Mouse (Mus musculus): ENCODE measurements around the gene Atg9b.
A peak's percentile ranks its signal among the peaks of the same experiment; 100 is the strongest.

Gene Atg9b

DNA sequence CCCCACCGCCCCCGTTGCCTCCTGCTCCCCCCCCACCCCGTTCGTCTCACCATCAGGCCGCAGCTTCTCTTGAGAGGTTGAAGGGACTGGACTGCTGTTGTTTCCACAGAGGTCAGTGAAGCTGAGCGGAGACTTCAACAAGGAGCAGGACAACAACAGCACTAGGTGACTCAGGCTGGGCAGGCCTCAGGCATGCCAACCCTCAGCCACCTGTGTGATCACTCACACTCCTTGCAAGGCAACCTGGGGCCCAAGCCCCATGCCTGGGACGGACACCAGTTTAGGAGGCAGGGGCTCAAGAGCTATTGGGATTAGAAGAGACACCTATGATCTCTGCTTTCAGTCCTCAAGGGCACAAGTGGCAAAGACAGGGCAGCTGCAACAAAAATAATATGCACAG, at the start of gene Atg9b:
Gene Atg9b (minus strand): TSS at position 280 of the 400 bp plus-strand sequence.
- no peak for DNase-seq (ENCODE audit: low read depth, low spot score)

DNA sequence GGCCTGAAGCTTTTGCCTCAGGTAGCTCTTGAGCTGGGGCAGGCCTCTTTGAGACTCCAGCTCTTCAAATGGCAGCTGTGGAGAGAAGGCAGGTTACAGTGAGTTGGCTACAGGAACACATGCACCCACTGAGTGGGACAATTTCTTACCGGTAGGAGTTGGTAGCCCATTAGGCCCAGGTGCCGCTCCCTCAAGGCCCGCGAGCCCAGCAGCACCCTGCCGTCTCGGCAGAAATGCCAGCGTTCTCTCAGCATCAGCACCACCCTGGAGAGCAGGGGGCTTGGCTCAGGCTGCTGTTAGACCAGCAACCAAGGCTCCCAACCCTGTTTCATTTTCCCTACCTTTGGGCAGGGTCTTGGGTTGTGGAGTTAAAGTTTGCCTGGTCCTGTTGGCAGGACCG, 49.2 kb upstream of the Atg9b start:
- no peak for DNase-seq (ENCODE audit: low read depth, low spot score)

DNA sequence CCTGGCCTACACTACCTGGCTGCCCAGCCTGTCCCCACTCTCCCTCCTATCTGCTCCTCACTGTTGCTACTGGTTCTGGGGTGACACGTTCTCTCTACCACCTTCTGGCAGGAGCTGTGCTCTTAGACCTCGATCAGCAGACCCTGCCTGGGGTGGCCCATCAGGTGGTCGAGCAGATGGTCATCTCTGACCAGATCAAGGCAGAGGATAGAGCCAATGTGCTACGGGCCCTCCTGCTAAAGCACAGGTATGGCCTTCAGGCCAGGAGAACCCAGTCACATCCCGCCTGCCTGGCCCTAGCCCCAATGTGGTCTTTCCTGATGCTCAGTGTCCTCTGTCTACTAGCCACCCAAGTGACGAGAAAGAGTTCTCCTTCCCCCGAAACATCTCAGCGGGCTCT, 42.0 kb upstream of the Atg9b start:
- DNase-seq (ENCODE audit: low read depth, low spot score): no peak

DNA sequence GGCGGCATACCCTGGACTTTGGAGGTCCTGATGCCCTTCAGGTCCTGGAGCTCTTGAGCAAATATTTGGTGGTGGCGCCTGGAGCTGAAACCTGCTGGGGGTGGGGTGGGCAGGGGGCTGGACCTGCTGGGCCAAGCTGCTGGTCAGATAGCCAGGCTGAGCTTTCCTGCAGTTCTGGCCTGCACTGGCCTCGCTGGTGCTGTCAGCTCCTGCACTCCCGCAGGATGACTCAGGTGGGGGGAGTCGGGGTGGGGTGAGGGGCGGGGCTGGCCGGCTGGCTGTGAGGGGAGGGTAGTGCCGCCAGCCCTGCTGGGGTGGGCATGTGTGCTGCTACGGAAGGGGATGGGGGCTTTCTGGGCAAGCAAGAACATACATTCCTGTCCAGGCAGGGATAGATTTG, 36.7 kb upstream of the Atg9b start:
- DNase-seq (ENCODE audit: low read depth, low spot score): no peak

DNA sequence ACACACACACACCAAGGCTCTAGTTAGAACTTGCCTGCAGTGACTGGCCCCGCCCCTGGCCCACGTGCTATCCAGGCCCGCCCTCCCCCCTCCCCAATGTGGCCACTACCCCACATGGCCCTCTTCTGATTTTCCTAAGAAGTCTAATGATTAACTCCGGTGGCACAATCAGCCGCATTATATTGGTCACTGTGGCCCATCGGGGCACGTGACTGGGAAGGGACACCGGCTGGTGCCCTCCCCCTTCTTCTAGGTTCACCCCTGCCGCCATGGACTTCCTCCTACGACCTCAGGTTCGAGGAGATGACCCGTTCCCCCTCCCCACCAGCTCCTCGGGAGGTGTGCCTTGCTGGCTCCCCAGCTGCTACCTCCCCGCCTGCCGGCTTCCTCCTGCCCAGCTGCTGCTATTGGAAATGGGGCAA, 36.0 kb upstream of the Atg9b start:
- DNase-seq (ENCODE audit: low read depth, low spot score): no peak

DNA sequence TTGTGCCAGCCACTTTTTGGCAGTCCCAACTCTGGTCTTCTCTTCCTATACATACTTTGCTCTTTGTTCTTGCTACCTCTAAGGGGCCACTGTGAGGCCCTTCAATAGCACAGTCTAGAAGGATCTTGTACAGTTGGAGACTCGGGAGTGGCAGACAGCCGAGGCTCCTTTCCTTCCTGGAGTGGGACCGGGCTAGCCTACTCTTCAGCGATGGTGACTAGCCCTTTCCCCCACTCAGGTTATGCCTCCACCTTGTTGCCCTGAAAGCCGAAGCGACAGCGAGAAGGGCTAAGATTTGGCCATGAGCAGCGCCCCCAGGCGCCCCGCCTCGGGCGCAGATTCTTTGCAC, 35.3 kb upstream of the Atg9b start:
- DNase-seq (ENCODE audit: low read depth, low spot score): no peak

DNA sequence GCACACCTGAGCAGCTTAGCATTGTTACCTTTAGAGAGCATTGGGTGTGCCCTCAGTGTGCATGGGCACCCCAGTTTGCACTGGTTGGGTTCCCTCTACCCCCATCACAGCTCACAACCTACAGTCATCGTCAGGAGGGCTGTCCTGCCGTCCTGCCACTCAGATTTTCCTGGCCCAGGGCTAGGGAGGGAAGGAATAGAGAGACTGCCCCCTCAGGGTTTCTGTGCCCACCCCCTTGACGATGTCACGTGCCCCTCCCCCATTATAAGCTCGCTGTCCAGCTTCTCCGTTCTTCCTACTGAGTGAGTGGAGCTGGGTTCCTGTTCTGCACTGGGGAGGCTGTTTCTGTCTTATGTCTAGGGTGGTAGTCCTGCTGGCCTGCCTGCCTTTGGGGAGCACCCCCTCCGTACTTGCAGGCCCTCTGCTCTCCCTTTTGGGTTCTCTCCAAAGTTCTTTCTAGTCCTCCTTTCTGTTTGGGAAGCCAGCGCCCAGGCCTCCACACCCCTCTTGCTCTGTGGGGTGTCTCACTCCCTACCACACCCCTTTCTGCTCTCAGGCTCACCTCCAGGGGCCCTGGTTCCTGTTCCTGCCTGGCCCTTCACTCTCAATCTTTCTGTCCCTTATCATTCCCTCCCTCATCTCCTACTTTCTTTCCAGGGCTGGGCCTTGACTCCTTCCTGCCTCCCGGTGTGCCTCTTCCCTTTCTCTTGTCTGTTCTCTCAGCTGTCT, 34.8 kb upstream of the Atg9b start:
- no peak for DNase-seq (ENCODE audit: low read depth, low spot score)

DNA sequence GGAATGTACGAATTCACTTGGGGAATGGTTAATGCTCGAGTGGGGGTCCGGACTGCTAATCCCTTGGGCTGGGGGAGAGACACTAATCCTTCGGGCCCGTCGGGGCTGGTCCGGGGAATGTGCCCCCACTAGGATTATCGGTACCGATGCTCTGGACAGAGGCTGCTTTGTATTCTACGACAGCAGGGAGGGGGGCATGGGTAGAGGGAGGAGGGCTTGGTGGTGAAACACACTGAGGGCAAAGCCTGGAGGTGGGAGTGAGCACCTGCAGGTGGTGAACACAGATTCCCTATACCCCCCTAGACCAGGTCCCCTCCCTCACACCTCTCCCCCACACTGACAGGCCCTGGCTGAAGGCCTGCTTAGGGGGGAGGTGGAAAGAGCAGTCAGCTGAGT, 34.1 kb upstream of the Atg9b start:
- DNase-seq (ENCODE audit: low read depth, low spot score): no peak

DNA sequence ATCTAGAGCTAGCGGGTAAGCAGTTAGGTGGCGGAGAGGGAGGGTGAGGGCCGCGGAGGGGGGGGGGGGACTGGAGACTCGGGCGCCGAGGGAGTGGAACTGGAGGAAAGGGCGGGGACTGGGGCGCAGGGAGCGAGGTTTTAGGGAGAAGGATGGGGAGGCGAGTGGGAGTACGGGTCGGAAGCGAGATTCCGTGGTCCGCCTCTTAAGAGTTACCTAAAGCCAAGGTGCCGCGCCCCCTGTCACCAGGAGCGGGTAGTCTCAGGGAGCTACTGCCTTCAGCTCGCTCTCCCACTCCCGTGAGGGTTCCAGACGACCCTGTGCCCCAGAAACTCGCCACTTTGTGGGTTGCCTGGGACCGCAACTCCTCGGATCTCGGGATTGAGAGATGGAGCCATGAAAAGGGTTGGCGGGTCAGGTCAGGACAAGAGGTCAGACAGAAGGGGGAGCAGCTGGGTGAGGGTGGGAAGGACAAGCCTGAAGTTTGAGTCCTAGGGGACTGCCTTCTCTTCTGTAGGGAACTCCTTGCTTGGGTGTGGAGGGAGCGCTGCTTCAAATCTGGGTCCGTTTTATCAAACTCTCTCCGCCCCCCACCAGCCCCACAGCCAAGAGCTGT, 33.6 kb upstream of the Atg9b start:
- DNase-seq (ENCODE audit: low read depth, low spot score): no peak

DNA sequence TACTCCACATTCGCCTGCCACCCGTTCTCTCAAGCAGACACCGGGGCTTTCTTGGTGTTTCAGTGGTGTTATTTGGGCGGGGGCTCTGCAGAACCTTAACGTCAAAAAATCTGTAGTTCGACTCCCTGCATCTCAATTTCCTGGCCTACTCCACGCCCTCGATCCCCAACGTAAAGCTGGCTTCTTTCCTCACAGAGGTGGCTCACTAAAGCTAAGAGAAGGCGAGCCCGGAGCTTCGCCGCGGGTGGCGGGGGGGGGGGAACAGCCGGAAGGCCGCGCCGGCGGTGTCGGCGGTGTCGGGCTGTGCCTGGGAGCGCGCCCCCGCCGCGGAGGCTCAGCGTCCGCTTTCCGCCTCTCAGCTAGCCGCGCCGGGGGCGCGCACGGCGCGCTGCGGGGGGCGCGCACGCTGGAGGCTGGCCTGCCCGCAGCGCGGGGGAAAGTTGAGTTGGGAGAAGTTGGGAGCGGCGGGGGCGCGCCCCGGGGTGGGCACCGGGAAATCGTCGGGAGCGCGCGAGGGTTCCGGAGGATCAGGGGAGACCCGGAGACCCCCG, 33.0 kb upstream of the Atg9b start:
- DNase-seq (ENCODE audit: low read depth, low spot score): peak; percentile 88

DNA sequence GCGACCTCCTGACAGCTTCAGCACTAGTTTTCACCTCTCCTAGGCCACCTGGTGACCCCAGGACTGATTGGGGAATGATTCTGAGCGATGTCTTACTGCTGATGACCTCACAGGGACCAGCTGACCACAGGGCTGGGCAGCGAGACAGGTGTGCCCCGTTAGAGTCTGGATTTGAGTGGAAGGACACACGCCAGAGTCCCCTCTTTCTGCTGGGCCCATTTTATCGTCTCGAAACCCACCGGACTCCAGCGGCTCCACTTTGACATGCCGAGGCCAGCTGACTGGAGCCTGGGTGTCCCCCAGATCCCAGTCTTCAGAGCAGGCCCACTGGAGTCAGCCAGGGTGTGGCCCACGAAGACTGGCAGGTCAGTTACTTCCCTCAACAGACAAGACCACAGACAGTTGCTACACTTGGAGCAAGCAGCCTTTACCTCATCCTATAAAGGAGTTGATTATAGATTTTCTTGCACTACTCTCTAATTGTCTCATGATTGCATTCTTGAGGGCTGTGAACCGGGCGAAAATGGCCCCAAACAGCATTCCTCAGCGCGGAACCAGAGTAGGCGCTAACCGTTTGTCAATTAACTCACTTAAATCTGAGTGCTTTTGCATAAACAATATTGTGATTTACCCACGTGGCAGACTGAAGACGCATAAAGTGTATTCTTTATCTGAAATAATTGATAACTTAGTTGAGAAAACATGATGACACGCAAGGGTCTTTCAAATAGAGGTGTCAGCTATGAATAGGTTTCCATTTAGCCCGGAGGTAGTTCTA, 32.2 kb upstream of the Atg9b start:
- no peak for DNase-seq (ENCODE audit: low read depth, low spot score)

DNA sequence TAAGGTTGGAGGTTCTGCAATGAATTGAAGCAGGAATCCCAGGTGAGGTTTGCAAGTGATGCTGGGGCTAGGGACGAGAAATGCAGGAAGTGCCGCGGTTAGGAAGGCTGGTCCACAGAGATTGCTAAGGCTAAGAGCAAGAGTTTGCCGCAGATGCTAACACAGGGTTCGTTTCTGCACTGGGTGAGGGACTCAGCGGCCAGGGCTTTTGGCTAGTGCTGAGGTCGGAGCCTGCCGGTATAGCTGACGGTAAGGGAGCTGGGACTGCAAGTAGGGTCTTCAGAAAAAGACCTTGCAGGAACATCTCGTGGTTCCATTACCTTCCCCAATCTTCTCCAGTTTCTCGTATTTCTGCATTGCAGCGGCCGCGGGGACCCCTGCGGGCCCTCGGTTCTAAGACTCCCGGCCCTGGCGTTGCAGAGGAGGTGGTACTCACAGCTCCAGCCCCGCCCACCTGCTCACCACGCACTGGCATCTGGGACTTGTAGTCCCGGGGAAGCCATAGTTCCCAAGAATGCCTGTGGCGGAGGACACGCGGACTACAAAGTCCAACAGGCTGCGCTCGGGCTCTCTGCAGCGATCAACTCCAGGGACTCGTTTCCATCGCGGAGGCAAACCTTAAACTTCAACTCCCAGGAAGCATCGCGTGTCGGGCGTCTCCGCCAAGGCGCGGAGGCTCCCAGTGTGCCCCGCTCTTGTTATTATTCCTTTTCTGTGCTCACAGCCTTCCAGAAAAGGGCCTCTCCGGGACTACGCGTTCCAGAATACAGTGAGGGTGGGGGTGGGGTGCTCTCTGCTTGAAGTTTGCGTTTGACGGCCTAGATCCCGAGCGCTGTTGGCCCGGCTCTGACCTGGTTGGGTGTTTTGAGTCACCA, 31.4 kb upstream of the Atg9b start, which contains the start of the genes Cdk5 and Slc4a2:
Gene Cdk5 (minus strand): TSS at position 402 of the 875 bp plus-strand sequence.
Gene Slc4a2 (plus strand): TSS at position 709 of the 875 bp plus-strand sequence.
- peak; percentile 99 for DNase-seq (ENCODE audit: low read depth, low spot score)

DNA sequence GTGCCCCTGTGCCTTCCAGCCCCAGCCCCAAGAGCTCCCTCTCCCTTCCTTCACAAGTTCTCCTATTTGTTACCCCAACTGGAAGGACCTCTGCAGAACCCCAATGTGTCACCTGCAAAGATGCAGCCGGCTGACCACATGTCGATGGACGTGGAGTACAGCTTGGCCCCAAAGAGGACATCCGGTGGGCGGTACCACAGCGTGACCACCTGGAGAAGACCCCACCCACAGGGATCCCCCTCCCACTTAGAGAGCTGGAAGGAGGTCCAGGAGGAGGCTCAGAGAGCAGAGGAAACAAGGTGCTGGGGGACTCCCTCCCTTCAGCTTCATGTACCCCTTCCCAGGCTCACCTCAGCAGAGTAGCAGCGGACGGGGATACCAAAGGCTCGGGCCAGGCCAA, 28.4 kb upstream of the Atg9b start:
- no peak for DNase-seq (ENCODE audit: low read depth, low spot score)

DNA sequence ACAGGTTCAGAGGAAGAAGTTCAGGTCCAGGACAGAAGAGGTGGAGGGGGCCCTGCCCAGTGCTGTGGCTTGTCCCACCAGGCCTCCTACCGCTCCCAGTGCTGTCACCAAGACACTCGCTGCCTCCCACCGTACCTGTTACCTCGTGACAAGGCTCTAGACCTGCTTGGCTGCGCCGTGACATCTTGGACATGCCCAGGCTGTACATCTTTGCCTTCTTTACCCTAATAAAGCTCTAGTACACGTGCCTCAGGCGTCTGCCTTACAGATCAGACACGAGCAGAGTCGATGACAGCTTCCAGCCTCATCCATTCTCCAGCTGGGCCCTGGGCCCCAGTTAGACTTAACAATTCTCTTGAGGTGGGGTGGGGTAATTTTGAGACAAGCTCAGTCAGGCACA, 25.6 kb upstream of the Atg9b start:
- no peak for DNase-seq (ENCODE audit: low read depth, low spot score)

DNA sequence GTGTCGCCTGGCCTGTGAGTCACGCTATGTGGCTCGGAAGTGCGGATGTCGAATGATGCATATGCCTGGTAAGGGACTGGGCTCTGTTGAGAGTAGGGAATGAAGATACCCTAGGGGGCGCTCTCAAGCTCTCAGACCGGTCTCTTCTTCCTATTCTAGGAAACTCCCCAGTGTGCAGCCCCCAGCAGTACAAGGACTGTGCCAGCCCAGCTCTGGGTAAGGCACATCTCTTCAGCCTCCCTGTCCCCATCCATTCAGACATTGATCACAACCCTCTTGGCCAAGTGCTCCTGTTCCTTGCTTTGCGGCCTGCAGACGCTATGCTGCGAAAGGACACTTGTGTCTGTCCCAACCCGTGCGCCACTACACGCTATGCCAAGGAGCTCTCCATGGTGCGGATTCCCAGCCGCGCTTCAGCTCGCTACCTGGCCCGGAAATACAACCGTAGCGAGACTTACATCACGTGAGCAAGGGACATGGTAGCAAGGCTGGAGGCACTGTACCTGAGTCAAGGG, 24.3 kb upstream of the Atg9b start:
- peak; percentile 65 for DNase-seq (ENCODE audit: low read depth, low spot score)

DNA sequence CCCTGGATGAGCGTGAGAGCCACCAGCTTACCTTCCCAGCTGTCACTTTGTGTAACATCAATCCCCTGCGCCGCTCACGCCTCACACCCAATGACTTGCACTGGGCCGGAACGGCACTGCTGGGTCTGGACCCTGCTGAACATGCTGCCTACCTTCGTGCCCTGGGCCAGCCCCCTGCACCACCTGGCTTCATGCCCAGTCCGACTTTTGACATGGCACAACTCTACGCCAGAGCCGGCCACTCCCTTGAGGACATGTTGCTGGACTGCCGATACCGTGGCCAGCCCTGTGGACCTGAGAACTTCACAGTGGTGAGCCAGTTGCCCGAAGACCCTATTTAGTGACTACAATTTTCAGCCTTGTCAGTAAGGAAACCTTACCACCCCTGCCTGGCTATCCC, 22.0 kb upstream of the Atg9b start:
- DNase-seq (ENCODE audit: low read depth, low spot score): no peak

DNA sequence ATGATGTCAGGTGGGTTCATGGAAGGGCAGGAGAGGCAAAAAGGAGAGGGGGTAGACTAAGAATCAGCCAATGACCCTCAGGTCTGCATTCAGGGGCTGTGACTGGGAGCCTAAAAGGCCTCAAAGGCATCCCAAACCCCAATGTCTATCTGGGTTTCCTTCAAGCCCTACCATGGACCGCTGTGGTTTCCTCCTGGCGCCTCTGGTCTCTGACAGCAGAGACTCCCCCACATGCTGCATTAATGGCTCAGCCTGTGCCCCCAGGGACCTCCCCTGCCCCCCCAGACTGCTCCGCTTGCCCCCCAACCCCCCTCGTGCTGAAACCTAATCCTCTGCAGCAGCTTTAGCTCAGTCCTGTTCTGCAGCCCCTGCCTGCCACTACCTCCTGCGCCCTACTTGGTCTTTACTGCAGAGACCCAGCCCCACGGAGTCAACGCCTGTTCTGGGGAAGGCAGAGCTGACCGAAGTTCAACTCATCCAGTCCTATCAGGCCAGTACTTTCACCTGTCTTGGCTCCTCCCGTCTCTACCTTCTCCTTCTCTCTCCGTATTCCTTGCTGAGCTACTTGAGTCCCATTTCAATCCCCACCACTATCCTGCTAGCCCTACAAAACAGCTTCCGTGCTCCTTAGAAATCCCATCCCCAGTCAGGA, 21.2 kb upstream of the Atg9b start, which contains the start of gene Asic3:
Gene Asic3 (plus strand): TSS at position 351 of the 652 bp plus-strand sequence.
- DNase-seq (ENCODE audit: low read depth, low spot score): no peak

DNA sequence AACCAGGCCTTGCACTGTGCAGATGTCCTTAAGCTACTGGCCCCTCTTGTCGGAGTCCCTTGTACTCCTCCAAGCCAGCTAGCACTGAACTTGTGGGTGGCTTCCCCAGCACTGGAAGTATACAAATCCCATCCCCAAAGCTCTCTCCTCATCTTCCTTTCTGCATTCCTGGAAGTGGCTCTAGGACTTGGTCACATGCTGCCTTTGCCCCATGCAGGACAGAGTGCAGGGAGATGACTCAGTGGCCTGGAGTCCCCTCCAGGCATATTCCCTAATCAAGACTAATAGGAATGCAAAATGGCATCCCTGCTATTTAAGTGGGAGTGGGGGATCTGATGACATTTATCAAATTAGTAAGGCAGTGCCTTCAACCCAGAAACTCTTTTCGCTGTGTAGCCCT, 20.1 kb upstream of the Atg9b start:
- no peak for DNase-seq (ENCODE audit: low read depth, low spot score)

DNA sequence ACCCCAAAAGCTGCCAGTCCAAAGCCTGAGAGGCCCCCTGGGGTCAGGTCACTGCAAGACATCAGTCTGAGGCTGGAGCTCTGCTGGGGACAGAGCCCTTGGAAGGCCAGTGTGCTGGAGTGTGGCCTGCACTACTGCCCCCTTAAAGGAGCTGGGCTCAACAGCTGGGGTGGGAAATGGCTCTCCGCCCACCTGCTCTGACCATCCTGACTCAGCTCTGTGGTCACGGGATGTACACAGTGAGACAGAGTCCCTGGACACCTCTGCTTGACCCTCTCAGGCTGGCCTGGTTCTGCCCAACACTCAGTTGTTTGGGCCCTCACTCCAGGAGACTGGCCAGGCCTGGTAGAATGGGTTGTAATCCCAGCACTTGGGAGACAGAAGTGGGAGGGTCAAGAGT, 17.5 kb upstream of the Atg9b start:
- no peak for DNase-seq (ENCODE audit: low read depth, low spot score)

DNA sequence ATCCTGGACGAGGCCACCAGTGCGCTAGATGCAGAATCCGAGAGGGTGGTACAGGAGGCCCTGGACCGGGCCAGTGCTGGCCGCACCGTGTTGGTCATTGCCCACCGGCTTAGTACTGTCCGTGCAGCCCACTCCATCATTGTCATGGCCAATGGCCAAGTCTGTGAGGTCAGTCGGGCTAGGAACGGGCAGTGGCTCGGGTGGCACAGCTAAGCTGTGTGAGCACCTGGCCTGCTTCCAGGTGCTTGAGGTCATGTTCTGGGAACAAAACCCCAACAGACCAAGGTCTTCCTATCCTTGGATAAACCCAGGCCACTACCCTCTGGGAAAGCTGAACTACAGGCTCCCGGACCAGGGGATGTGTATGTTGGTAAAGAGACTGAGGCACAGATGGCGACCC, 16.7 kb upstream of the Atg9b start:
- no peak for DNase-seq (ENCODE audit: low read depth, low spot score)
